7 mouse cellular contexts compared by ENCODE assay signal in the genomic region with DNA sequence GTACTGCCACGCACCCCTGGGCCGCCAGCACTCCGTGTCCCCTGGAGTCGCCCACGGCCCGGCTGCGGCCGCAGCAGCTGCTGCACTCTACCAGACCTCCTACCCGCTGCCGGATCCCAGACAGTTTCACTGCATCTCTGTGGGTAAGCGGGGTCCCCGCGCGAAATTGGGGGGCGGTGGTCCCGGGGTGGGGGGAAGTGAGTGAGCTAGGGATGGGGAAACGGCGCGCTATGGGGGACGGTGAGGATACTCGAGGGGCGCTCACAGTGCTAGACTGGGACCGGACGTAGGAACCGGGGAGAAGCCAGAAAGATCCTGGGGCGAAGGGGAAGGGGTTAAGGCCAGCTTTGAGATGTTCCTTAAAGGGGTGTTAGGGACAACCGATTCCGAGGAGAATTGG. TPM values are rescaled to one million over a fixed set of nuclear protein-coding genes. Genes with fewer than 3 reads are reported as not detected.
A peak's percentile ranks its signal among the peaks of the same experiment; 100 is the strongest.
DNase-seq lines count a peak whose midpoint lies in the region; ATAC-seq and TF ChIP-seq lines count a peak whose summit lies in the region.

No protein-coding gene starts in this region.

- H3K9me3 ChIP-seq in lung, embryonic 14.5 days (ENCODE audit: low read depth, low read length) = no peaks in the 10 kb centered on the region
- no peaks in the 10 kb centered on the region for H3K9me3 ChIP-seq in forebrain, embryonic 16.5 days (ENCODE audit: control insufficient read depth, low read length)
- H3K9me3 ChIP-seq in limb, embryonic 15.5 days = no peaks in the 10 kb centered on the region
- H3K9me3 ChIP-seq in stomach, embryonic 16.5 days (replicated peaks; ENCODE audit: control insufficient read depth, low read length) = no peaks in the 10 kb centered on the region

- H3K4me3 ChIP-seq in lung, embryonic 14.5 days (ENCODE audit: low read depth, low read length) = peak overlapping the region; percentile 20
- peak overlapping the region; percentile 36 for H3K4me3 ChIP-seq in forebrain, embryonic 16.5 days (replicated peaks; ENCODE audit: low read length)
- peak overlapping the region; percentile 32 for H3K4me3 ChIP-seq in limb, embryonic 15.5 days
- peak overlapping the region; percentile 34 for H3K4me3 ChIP-seq in stomach, embryonic 16.5 days (replicated peaks; ENCODE audit: low read length)

- WGBS in lung, embryonic 14.5 days = 2% methylated on average over 28 of the region's 28 CpGs
- 0% methylated on average over 28 of the region's 28 CpGs for WGBS in forebrain, embryonic 16.5 days
- under 1% methylated on average over 28 of the region's 28 CpGs for WGBS in limb, embryonic 15.5 days
- 2% methylated on average over 28 of the region's 28 CpGs for WGBS in stomach, embryonic 16.5 days

- H3K36me3 ChIP-seq in lung, embryonic 14.5 days (ENCODE audit: insufficient read depth) = no peaks in the 10 kb centered on the region
- no peaks in the 10 kb centered on the region for H3K36me3 ChIP-seq in forebrain, embryonic 16.5 days (ENCODE audit: control insufficient read depth, insufficient read depth)
- no peaks in the 10 kb centered on the region for H3K36me3 ChIP-seq in limb, embryonic 15.5 days
- no peaks in the 10 kb centered on the region for H3K36me3 ChIP-seq in stomach, embryonic 16.5 days (ENCODE audit: control insufficient read depth, insufficient read depth, low read length)

- no peak for TF ChIP-seq CTCF in lung, embryonic 14.5 days (IDR thresholded peaks at IDR 0.05; ENCODE audit: low read depth)

- 0 out of 2 replicates have a peak, but pooled peaks have one; percentile 14 for ATAC-seq in lung, embryonic 14.5 days (ENCODE audit: insufficient read depth)
- ATAC-seq in forebrain, embryonic 16.5 days = no peak; the same call in 1 of the 2 replicates
- ATAC-seq in limb, embryonic 15.5 days (ENCODE audit: insufficient number of reproducible peaks, low FRiP score, low TSS enrichment, low read depth) = no peak
- ATAC-seq in stomach, embryonic 16.5 days (ENCODE audit: insufficient read depth, low FRiP score) = peak; percentile 10
- ATAC-seq in erythroid progenitor cell, adult 5-6 weeks (replicated peaks; ENCODE audit: low FRiP score, poor library complexity, severe bottlenecking) = no peak

- peaks cover 91% of the 10 kb centered on the region for H3K27me3 ChIP-seq in lung, embryonic 14.5 days (ENCODE audit: insufficient read depth, low read length)
- H3K27me3 ChIP-seq in forebrain, embryonic 16.5 days (replicated peaks; ENCODE audit: control insufficient read depth, insufficient read depth, low read length) = peaks cover 87% of the 10 kb centered on the region
- peaks cover 95% of the 10 kb centered on the region for H3K27me3 ChIP-seq in limb, embryonic 15.5 days
- H3K27me3 ChIP-seq in stomach, embryonic 16.5 days (ENCODE audit: control insufficient read depth, insufficient read depth, low read length) = peaks cover 88% of the 10 kb centered on the region

- peak overlapping the region; percentile 51 for H3K4me2 ChIP-seq in lung, embryonic 14.5 days
- H3K4me2 ChIP-seq in forebrain, embryonic 16.5 days (ENCODE audit: low read length) = peak overlapping the region; percentile 53
- H3K4me2 ChIP-seq in limb, embryonic 15.5 days = peak overlapping the region; percentile 52
- H3K4me2 ChIP-seq in stomach, embryonic 16.5 days (ENCODE audit: low read depth, low read length) = peak overlapping the region; percentile 49

- H3K9ac ChIP-seq in lung, embryonic 14.5 days = no peak overlapping the region
- H3K9ac ChIP-seq in forebrain, embryonic 16.5 days (replicated peaks; ENCODE audit: low read depth, low read length) = peak overlapping the region; percentile 39
- H3K9ac ChIP-seq in limb, embryonic 15.5 days = no peak overlapping the region
- no peak overlapping the region for H3K9ac ChIP-seq in stomach, embryonic 16.5 days (ENCODE audit: low read length)

- H3K27ac ChIP-seq in lung, embryonic 14.5 days (ENCODE audit: low read depth) = no peak overlapping the region
- H3K27ac ChIP-seq in forebrain, embryonic 16.5 days (ENCODE audit: low read length) = no peak overlapping the region
- no peak overlapping the region for H3K27ac ChIP-seq in limb, embryonic 15.5 days
- no peak overlapping the region for H3K27ac ChIP-seq in stomach, embryonic 16.5 days (ENCODE audit: low read length)

- no peak for DNase-seq in lung, embryonic 14.5 days
- no peak for DNase-seq in lung, postnatal 4 days
- no peak for DNase-seq in testis, postnatal 10 days (ENCODE audit: low spot score)

- no peaks in the 10 kb centered on the region for H3K4me1 ChIP-seq in lung, embryonic 14.5 days (ENCODE audit: insufficient read depth)
- H3K4me1 ChIP-seq in forebrain, embryonic 16.5 days (replicated peaks; ENCODE audit: control insufficient read depth, insufficient read depth, low read length) = peaks cover 39% of the 10 kb centered on the region
- peaks cover 29% of the 10 kb centered on the region for H3K4me1 ChIP-seq in limb, embryonic 15.5 days
- H3K4me1 ChIP-seq in stomach, embryonic 16.5 days (ENCODE audit: control insufficient read depth, insufficient read depth, low read length) = peaks cover 23% of the 10 kb centered on the region

RNA-seq across cellular contexts. Expression of gene Gsx1, which starts 0.7 kb away (rescaled TPM):
- not detected in 2 replicates for polyA plus RNA-seq in lung, embryonic 14.5 days (2014; fragmentation: Nextera tagmentation; extraction: Ambion mirVana)
- 1.5 and 1.9 TPM in 2 replicates for polyA plus RNA-seq in forebrain, embryonic 16.5 days (2015; fragmentation: Nextera tagmentation; extraction: Ambion mirVana)
- polyA plus RNA-seq in limb, embryonic 15.5 days (2015; fragmentation: Nextera tagmentation; extraction: Ambion mirVana) = not detected in 2 replicates
- polyA plus RNA-seq in stomach, embryonic 16.5 days (2015; fragmentation: Nextera tagmentation; extraction: Ambion mirVana) = not detected in 2 replicates
- total RNA-seq in erythroid progenitor cell, adult 5-6 weeks (2015; ENCODE audit: low replicate concordance) = not detected in 2 replicates
- not detected in 2 replicates for total RNA-seq in erythroid progenitor cell, adult 5-6 weeks (2017; ENCODE audit: low replicate concordance)

Comparison
In these comparisons a context has a peak if more than half of its experiments do, and no peak if none do; other contexts are left out.
1. ATAC-seq: peak in lung, embryonic 14.5 days (single experiment) and stomach, embryonic 16.5 days (single experiment); none in forebrain, embryonic 16.5 days (single experiment), limb, embryonic 15.5 days (single experiment) and erythroid progenitor cell, adult 5-6 weeks (single experiment).
2. Peak in every context shown above with its lines, with median percentiles within 50 percentile points of each other: H3K4me2 ChIP-seq and H3K4me3 ChIP-seq.